Mouse (Mus musculus) kidney, adult 2 months (tissue): ENCODE measurements at regions not wholly inside any gene's neighbourhood (a gene's known extent, or its start where the extent isn't known, plus 50 kb on each side); places are given as distances from the start of the nearest gene placed in this dataset.

ENCODE experiments used
- CTCF ChIP-seq: fragments of 200-500 bp; conservative IDR thresholded peaks from 2 replicates; pipeline ENCODE4 v1.5.1; 2011; ENCODE audit warnings: low read depth, mild to moderate bottlenecking, control low read depth, low read length, moderate library complexity, mixed read lengths; ENCODE audit not compliant: insufficient read depth, insufficient read length
- POLR2A ChIP-seq: fragments of 200-500 bp; IDR thresholded peaks from one replicate; pipeline ENCODE4 v1.6.1; 2011; ENCODE audit warnings: low read depth, low read length, control low read depth

- TF ChIP-seq CTCF (no peak), POLR2A (no peak)
These were observed 220.5 kb downstream of the D3Ertd751e start for GRCm38 (mm10) chr3:41962923-41963322.
